In the genomic region with DNA sequence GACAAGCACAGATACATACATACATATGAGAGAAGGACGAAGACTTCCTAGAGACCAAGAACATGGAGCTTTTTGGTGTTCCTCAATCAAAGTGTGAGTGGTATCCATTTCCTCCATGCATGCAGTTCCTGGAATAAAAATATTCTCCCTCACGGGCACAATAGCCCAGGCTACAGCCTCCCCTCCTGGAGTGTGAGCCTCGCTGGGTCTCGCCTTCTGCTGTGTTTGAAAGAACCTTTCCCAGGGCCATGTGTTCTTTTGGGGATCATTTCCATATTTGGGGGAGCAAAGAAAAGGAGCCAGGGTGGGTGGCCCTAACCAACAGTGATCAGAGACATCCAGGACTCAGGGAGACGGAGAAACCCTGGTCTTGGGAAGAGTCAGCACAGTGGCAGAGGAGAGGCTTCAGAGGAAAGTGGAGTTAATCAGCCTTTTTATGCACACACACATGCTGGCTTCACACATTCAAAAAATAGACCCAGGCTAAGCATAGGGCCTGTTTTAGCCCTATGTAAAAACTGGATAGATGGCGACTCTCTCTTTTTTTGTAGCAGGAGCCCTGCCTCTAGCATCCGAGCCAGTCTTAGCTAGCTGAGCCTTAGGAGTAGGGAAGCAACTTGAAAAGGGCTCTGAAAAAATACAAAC, we compare ENCODE assay signal across 8 mouse cellular contexts. TPM values are rescaled to one million over a fixed set of nuclear protein-coding genes. Genes with fewer than 3 reads are reported as not detected.
DNase-seq lines count a peak whose midpoint lies in the region; ATAC-seq lines count a peak whose summit lies in the region.

No protein-coding gene starts in this region.

- H3K4me2 ChIP-seq in liver, embryonic 13.5 days = no peak overlapping the region

- H3K9ac ChIP-seq in liver, embryonic 13.5 days = no peak overlapping the region; the same call in 1 of the 2 replicates

- H3K36me3 ChIP-seq in liver, embryonic 13.5 days = no peaks in the 10 kb centered on the region

- DNase-seq in frontal cortex, postnatal 14 days (ENCODE audit: low spot score in 2 of 2) = no peak
- peak; percentile 16 for DNase-seq in right cerebral cortex, adult 18-20 months
- no peak for DNase-seq in right cerebral cortex, postnatal 25 days
- DNase-seq in liver, embryonic 13.5 days = no peak
- no peak for DNase-seq in spleen, postnatal 4 days (ENCODE audit: low spot score in 2 of 2)
- DNase-seq in yolk sac, embryonic 10.5 days (ENCODE audit: low spot score) = no peak
- DNase-seq in gastrocnemius, postnatal 25 days = no peak

- peak; percentile 83 for ATAC-seq in frontal cortex, adult (ENCODE audit: low TSS enrichment)
- ATAC-seq in liver, embryonic 13.5 days (ENCODE audit: low read depth) = no peak

- WGBS in liver, embryonic 13.5 days (ENCODE audit: insufficient replicate concordance) = 73% methylated on average over 7 of the region's 7 CpGs

- peaks cover 50% of the 10 kb centered on the region for H3K4me1 ChIP-seq in liver, embryonic 13.5 days (replicated peaks)

- no peaks in the 10 kb centered on the region for H3K27me3 ChIP-seq in liver, embryonic 13.5 days

- H3K27ac ChIP-seq in liver, embryonic 13.5 days = peak overlapping the region; percentile 77

- H3K9me3 ChIP-seq in liver, embryonic 13.5 days (replicated peaks) = no peaks in the 10 kb centered on the region

- no peak overlapping the region for H3K4me3 ChIP-seq in liver, embryonic 13.5 days (replicated peaks)

RNA-seq across cellular contexts. Expression of a gene that starts 17.1 kb away (rescaled TPM):
- 0.69 and 1.1 TPM in 2 replicates for polyA plus RNA-seq in liver, embryonic 13.5 days (2015; fragmentation: Nextera tagmentation; extraction: Ambion mirVana)
- total RNA-seq in gastrocnemius, postnatal 25 days (2021) = 1 to 10 TPM; 2.4 to 2.5 TPM
